Mouse (Mus musculus) CD4-positive naive resting alpha-beta T cell, adult 76 days (primary cell): ENCODE data around the gene Magea5. TPM values are rescaled to one million over a fixed set of nuclear protein-coding genes. Genes with fewer than 3 reads are reported as not detected.

Experiments
- total RNA-seq: library from RNA; stranded (reverse); gene quantifications from one replicate; pipeline ENCODE4 v1.2.4, GENCODE M21; 2023

Magea5 gene
- total RNA-seq = not detected

GRCm38 (mm10) chrX:155063045-155063444 lies at the start of gene Magea5:
Gene Magea5 (minus strand): TSS chrX:155063145.

GRCm38 (mm10) chrX:155093566-155093965 lies 30.6 kb upstream of the Magea5 start, which contains the start of gene Magea2:
Gene Magea2 (minus strand): TSS chrX:155093666.

GRCm38 (mm10) chrX:155089693-155090092 lies 26.7 kb upstream of the Magea5 start, which contains the start of gene Magea1:
Gene Magea1 (minus strand): TSS chrX:155089793.

Other genes with a start within 250 kb of the Magea5 start
- not detected for gene Cldn34b1, start 172.9 kb downstream of the Magea5 start, total RNA-seq
- gene Magea6, start 127.2 kb downstream of the Magea5 start, total RNA-seq = not detected
- not detected for gene Magea3, start 113.6 kb downstream of the Magea5 start, total RNA-seq
- gene Magea8, start 67.3 kb downstream of the Magea5 start, total RNA-seq = not detected
- gene Magea1, start 26.6 kb upstream of the Magea5 start, total RNA-seq = not detected
- not detected for gene Magea2, start 30.5 kb upstream of the Magea5 start, total RNA-seq
- not detected for gene Cldn34b2, start 65.3 kb upstream of the Magea5 start, total RNA-seq
- gene Sat1, start 153.3 kb upstream of the Magea5 start, total RNA-seq = 203 TPM
- 29.0 TPM for gene Acot9, start 199.3 kb upstream of the Magea5 start, total RNA-seq